Mouse (Mus musculus): ENCODE results near the gene Gm47996. TPM values are rescaled to one million over a fixed set of nuclear protein-coding genes. Genes with fewer than 3 reads are reported as not detected.
A peak's percentile ranks its signal among the peaks of the same experiment; 100 is the strongest.
"Not testable (repeated sequence)": the region's sequence is repeated elsewhere in the genome, so short reads cannot be mapped to it uniquely, and the experiment has no call there.

The Gm47996 gene
- not detected in 2 replicates for polyA plus RNA-seq (2015; fragmentation: Nextera tagmentation; extraction: Ambion mirVana)

DNA sequence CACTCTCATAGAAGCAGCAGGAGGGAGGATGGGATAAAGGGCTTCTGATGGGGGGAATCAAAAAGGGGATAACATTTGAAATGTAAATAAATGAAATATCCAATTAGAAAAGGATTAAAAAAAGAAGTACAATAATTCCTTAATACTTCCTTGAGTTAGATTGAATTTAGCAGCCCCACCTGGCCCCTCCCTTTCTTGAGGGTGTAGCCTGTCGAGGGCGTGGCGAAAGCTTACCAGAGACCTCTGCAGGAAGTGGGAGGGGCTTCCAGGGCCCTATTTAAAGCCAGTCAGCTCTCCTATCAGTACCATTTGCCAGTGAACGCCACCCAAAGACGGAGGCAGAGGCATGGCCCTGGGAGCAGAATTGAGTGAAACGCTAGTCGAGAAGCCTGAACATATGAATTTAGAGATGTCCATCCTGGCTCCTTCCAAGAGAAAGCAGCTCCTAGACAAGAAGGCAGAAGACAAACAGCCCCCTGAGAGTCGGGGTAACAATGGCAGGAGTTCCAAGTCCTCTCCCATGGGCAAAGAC lies at the start of gene Gm47996:
Gene Gm47996, plus strand, starts transcription at position 308 of the 532 bp plus-strand sequence.
- WGBS, result 87% methylated on average over 6 of the region's 8 CpGs

GRCm38 (mm10) chr1:151166031-151166430 lies 43.9 kb upstream of the Gm47996 start:
- WGBS, result 34% methylated on average over 8 of the region's 8 CpGs
- Histone ChIP-seq H3K4me3 (no peak overlapping the region), H3K27ac (no peak overlapping the region), H3K9ac (no peak overlapping the region), H3K9me3 (no peaks in the 10 kb centered on the region), H3K27me3 (no peaks in the 10 kb centered on the region), H3K36me3 (no peaks in the 10 kb centered on the region), H3K4me2 (replicated peaks) (no peak overlapping the region), H3K4me1 (peaks cover 11% of the 10 kb centered on the region)
- ATAC-seq (ENCODE audit: low FRiP score, low read depth), result no peak

More for the DNA sequence above, at the start of gene Gm47996:
- H3K27ac ChIP-seq; H3K4me3 ChIP-seq; ATAC-seq (ENCODE audit: low FRiP score, low read depth); H3K27me3 ChIP-seq; H3K4me2 ChIP-seq (replicated peaks); H3K9ac ChIP-seq; H3K36me3 ChIP-seq; H3K9me3 ChIP-seq: not testable (repeated sequence)
- peaks cover 12% of the 10 kb centered on the region for H3K4me1 ChIP-seq

GRCm38 (mm10) chr1:151167297-151168047 lies 42.5 kb upstream of the Gm47996 start:
- Histone ChIP-seq H3K27ac (no peak overlapping the region), H3K4me1 (peaks cover 11% of the 10 kb centered on the region), H3K27me3 (no peaks in the 10 kb centered on the region), H3K9me3 (no peaks in the 10 kb centered on the region), H3K36me3 (no peaks in the 10 kb centered on the region), H3K4me2 (replicated peaks) (0 out of 2 replicates have a peak overlapping the region, but pooled peaks have one; percentile 2), H3K9ac (no peak overlapping the region), H3K4me3 (no peak overlapping the region)
- ATAC-seq (ENCODE audit: low FRiP score, low read depth), result no peak
- WGBS, result 24% methylated on average over 12 of the region's 12 CpGs

- H3K9me3 ChIP-seq, result no peaks in the 10 kb centered on the region
- H3K27ac ChIP-seq, result no peak overlapping the region
- no peak overlapping the region for H3K4me3 ChIP-seq
- H3K4me2 ChIP-seq (replicated peaks), result no peak overlapping the region
- no peaks in the 10 kb centered on the region for H3K36me3 ChIP-seq
- no peak for ATAC-seq (ENCODE audit: low FRiP score, low read depth)
- H3K9ac ChIP-seq, result no peak overlapping the region
- peaks cover 11% of the 10 kb centered on the region for H3K4me1 ChIP-seq
- H3K27me3 ChIP-seq, result no peaks in the 10 kb centered on the region
- 68% methylated on average over 3 of the region's 3 CpGs for WGBS
Measured at GRCm38 (mm10) chr1:151168637-151169036, 41.3 kb upstream of the Gm47996 start.

DNA sequence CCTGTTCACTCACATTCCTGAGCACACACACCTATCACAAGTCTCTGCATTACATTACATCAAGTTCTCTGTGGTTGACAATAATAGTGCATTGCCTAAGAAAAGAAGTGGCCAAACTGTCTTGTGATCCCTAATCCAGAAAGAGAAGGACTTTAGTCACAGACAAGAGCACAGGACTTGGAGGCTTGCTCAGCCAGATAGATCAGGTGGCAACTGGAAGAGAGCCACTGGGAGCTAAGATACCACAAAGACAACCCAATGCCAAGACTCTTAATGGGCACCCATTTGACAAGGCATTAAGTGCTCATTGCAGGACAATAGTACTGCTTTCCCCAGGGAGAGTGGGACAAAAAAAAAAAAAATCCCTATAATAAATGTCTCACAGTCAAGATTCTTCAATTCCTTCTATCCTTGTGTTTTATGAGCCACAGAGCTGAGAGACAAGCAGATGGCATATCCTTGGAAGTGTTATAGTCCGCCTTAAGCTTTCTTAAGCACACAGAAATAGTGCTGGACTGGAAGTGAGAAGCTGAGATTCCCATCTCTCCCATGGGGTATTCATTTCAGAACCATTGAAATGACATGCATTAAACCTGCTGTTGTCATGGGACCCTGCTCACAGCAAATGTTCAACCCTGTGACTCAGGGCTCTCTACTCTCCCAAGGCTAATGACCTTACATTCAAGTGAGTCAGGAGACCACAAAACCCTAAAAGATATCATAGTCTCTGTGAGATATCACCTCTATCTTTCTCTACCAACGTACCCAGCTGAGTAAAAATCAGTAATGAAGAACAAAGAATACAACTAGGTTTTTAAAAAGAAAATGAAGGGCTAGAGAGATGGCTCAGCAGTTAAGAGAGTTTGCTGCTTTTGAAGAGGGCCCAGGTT lies 38.1 kb upstream of the Gm47996 start:
- 84% methylated on average over 2 of the region's 2 CpGs for WGBS
- Histone ChIP-seq H3K4me3 (no peak overlapping the region), H3K9ac (no peak overlapping the region), H3K27me3 (no peaks in the 10 kb centered on the region), H3K4me1 (peaks cover 11% of the 10 kb centered on the region), H3K9me3 (no peaks in the 10 kb centered on the region), H3K27ac (no peak overlapping the region), H3K4me2 (replicated peaks) (no peak overlapping the region), H3K36me3 (no peaks in the 10 kb centered on the region)
- ATAC-seq (ENCODE audit: low FRiP score, low read depth), result no peak

GRCm38 (mm10) chr1:151177030-151177936 lies 32.6 kb upstream of the Gm47996 start:
- Histone ChIP-seq H3K27ac (0 out of 2 replicates have a peak overlapping the region, but pooled peaks have one; percentile 15), H3K9ac (no peak overlapping the region), H3K4me1 (0 out of 2 replicates have a peak, but pooled peaks cover 7% of the 10 kb centered on the region), H3K4me3 (peak overlapping the region; percentile 36), H3K9me3 (no peaks in the 10 kb centered on the region), H3K27me3 (no peaks in the 10 kb centered on the region), H3K36me3 (no peaks in the 10 kb centered on the region), H3K4me2 (replicated peaks) (peak overlapping the region; percentile 59)
- 12% methylated on average over 10 of the region's 10 CpGs for WGBS
- ATAC-seq (ENCODE audit: low FRiP score, low read depth), result peak; percentile 79

GRCm38 (mm10) chr1:151177937-151178271 lies 32.0 kb upstream of the Gm47996 start:
- 0 out of 2 replicates have a peak, but pooled peaks cover 7% of the 10 kb centered on the region for H3K4me1 ChIP-seq
- no peak for ATAC-seq (ENCODE audit: low FRiP score, low read depth)
- H3K9ac ChIP-seq, result no peak overlapping the region
- 0 out of 2 replicates have a peak overlapping the region, but pooled peaks have one; percentile 15 for H3K27ac ChIP-seq
- no peaks in the 10 kb centered on the region for H3K36me3 ChIP-seq
- WGBS, result 22% methylated on average over 4 of the region's 4 CpGs
- no peaks in the 10 kb centered on the region for H3K9me3 ChIP-seq
- peak overlapping the region; percentile 36 for H3K4me3 ChIP-seq
- no peaks in the 10 kb centered on the region for H3K27me3 ChIP-seq
- peak overlapping the region; percentile 59 for H3K4me2 ChIP-seq (replicated peaks)

DNA sequence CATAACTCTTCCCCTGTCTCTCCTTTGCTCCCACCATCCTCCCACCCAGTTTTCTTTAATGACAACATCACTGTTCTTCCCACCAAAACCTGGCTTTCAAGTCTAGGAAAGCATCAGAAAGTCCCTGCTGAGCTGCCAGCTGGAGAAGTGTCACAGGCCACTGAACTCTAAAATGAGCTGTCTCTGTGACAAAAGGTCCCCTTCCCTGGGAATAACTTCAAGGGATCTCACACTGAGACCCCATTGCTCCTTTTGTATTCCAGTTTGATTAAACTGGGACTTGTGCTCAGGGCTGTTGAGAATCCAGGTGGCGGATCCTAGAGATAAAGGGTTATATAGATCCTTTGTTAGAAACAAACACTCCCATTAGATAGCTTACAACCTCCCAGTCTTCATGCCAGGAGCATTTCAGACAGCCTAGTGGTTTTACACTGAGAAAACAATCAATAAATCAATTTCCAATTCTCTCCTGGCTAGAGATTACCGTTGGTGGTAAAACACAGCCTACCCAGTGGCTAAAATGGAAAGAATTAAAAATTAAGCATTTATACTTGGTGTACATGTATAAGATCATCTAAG lies 31.3 kb upstream of the Gm47996 start:
- WGBS, result 55% methylated on average over 2 of the region's 2 CpGs
- no peak for ATAC-seq (ENCODE audit: low FRiP score, low read depth)
- Histone ChIP-seq H3K36me3 (no peaks in the 10 kb centered on the region), H3K4me2 (replicated peaks) (no peak overlapping the region), H3K4me3 (no peak overlapping the region), H3K9me3 (no peaks in the 10 kb centered on the region), H3K27me3 (no peaks in the 10 kb centered on the region), H3K27ac (no peak overlapping the region), H3K9ac (no peak overlapping the region), H3K4me1 (0 out of 2 replicates have a peak, but pooled peaks cover 7% of the 10 kb centered on the region)

DNA sequence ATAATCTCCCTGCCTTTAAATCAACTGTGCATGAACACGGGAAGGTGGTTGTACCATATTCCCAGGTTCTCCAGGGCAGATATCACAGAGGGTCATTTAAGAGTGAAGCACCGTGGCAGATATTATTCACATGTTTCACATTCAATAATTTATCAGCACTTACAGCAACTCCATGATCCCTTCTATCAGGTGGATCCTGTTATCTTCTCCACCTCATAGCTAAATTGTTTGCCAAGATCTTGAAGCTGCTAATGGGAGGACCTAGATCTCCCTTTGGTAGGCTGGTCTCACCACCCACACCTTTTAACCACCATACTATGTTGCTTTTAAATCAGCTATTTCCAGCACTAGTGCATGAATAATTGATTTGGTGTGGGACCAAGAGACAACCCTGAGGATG lies 29.8 kb upstream of the Gm47996 start:
- Histone ChIP-seq H3K4me2 (replicated peaks) (no peak overlapping the region), H3K4me3 (no peak overlapping the region), H3K9ac (no peak overlapping the region), H3K4me1 (0 out of 2 replicates have a peak, but pooled peaks cover 7% of the 10 kb centered on the region), H3K36me3 (no peaks in the 10 kb centered on the region), H3K27me3 (no peaks in the 10 kb centered on the region), H3K9me3 (no peaks in the 10 kb centered on the region), H3K27ac (no peak overlapping the region)
- WGBS, result 86% methylated on average over 2 of the region's 2 CpGs
- ATAC-seq (ENCODE audit: low FRiP score, low read depth), result no peak

DNA sequence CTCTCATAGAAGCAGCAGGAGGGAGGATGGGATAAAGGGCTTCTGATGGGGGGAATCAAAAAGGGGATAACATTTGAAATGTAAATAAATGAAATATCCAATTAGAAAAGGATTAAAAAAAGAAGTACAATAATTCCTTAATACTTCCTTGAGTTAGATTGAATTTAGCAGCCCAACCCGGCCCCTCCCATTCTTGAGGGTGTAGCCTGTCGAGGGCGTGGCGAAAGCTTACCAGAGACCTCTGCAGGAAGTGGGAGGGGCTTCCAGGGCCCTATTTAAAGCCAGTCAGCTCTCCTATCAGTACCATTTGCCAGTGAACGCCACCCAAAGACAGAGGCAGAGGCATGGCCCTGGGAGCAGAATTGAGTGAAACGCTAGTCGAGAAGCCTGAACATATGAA lies 27.7 kb upstream of the Gm47996 start, which contains the start of gene Gm47985:
Gene Gm47985, plus strand, starts transcription at position 272 of the 400 bp plus-strand sequence.
- H3K4me3 ChIP-seq; H3K27ac ChIP-seq; H3K9ac ChIP-seq; H3K36me3 ChIP-seq; H3K9me3 ChIP-seq; H3K27me3 ChIP-seq; H3K4me1 ChIP-seq; ATAC-seq (ENCODE audit: low FRiP score, low read depth); H3K4me2 ChIP-seq (replicated peaks): not testable (repeated sequence)
- 100% methylated on average over 1 of the region's 7 CpGs for WGBS

DNA sequence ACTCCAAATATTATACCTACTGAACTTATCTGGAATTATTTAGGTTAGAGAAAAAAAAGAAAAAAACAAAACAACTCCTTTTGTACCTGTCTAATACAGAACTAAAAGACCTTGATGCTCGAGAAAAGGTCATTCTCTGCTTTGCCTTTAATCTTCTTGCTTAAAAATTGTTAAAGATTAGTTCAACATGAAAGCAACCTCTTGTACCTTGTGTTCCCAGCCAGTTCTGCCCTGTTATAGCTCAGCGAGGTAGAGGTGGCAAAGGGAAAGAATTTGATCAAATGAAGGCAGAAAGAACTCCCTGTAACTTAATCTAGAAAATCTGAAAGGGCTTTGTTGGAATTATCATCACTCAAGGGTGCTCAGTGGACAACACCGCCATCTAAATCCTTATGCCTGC lies 23.7 kb upstream of the Gm47996 start:
- 74% methylated on average over 3 of the region's 3 CpGs for WGBS
- H3K27ac ChIP-seq, result not testable (repeated sequence)

More for the DNA sequence above, 23.7 kb upstream of the Gm47996 start:
- H3K4me2 ChIP-seq (replicated peaks); H3K27me3 ChIP-seq; ATAC-seq (ENCODE audit: low FRiP score, low read depth); H3K9ac ChIP-seq; H3K4me1 ChIP-seq; H3K4me3 ChIP-seq; H3K36me3 ChIP-seq; H3K9me3 ChIP-seq: not testable (repeated sequence)

Data from limb, embryonic 13.5 days (tissue).